Mouse (Mus musculus) midbrain, postnatal 0 days (tissue): ENCODE measurements around the gene Otx1. TPM values are rescaled to one million over a fixed set of nuclear protein-coding genes. Genes with fewer than 3 reads are reported as not detected.

Source experiments
- ATAC-seq: fragments of 200-750 bp; cut with Nextera tagmentation; 2 replicates; pipeline ENCODE4 v1.8.0; 2017; ENCODE audit warnings: moderate number of reproducible peaks, mild to moderate bottlenecking, moderate TSS enrichment, moderate library complexity; ENCODE audit not compliant: low FRiP score
- DNase-seq: peaks from one replicate; pipeline ENCODE4 v3.0.0-alpha.2; 2015; ENCODE audit warnings: low spot score
- H3K27ac ChIP-seq: fragments of 300-500 bp; sonication (generic); 2 replicates; pipeline ENCODE4 v1.5.1; 2014; ENCODE audit warnings: low read depth, mild to moderate bottlenecking, low read length, mixed read lengths
- H3K27me3 ChIP-seq: fragments of 300-500 bp; sonication (generic); 2 replicates; pipeline ENCODE4 v1.6.1; 2014; ENCODE audit warnings: low read length, control low read depth, mixed read lengths; ENCODE audit not compliant: insufficient read depth
- H3K36me3 ChIP-seq: fragments of 300-500 bp; sonication (generic); 2 replicates; pipeline ENCODE4 v1.6.1; 2014; ENCODE audit warnings: low read length, control low read depth, mixed read lengths; ENCODE audit not compliant: insufficient read depth
- H3K4me1 ChIP-seq: fragments of 300-500 bp; sonication (generic); 2 replicates; pipeline ENCODE4 v1.6.1; 2014; ENCODE audit warnings: mild to moderate bottlenecking, control low read depth, antibody characterized with exemption, low read length, mixed read lengths; ENCODE audit not compliant: insufficient read depth
- H3K4me2 ChIP-seq: fragments of 300-500 bp; sonication (generic); 2 replicates; pipeline ENCODE4 v1.6.1; 2014; ENCODE audit warnings: low read depth, mild to moderate bottlenecking, low read length, mixed read lengths; ENCODE audit not compliant: poor library complexity, severe bottlenecking
- H3K4me3 ChIP-seq: fragments of 300-500 bp; sonication (generic); 2 replicates; pipeline ENCODE4 v1.5.1; 2014; ENCODE audit warnings: low read depth, mild to moderate bottlenecking, low read length, moderate library complexity
- H3K9ac ChIP-seq: fragments of 300-500 bp; sonication (generic); replicated peaks from 2 replicates; pipeline ENCODE4 v1.6.1; 2014; ENCODE audit warnings: mild to moderate bottlenecking, low read length, moderate library complexity, mixed read lengths; ENCODE audit not compliant: poor library complexity, severe bottlenecking
- H3K9me3 ChIP-seq: fragments of 300-500 bp; sonication (generic); 2 replicates; pipeline ENCODE4 v1.6.1; 2016; ENCODE audit warnings: low read length, control low read depth
- CTCF ChIP-seq: IDR thresholded peaks from 2 replicates; pipeline ENCODE4 v1.5.1; 2016; ENCODE audit warnings: antibody characterized with exemption, mild to moderate bottlenecking
- WGBS: fragments of 180-500 bp; shearing (Covaris S2); extraction: QIAGEN DNeasy Blood & Tissue Kit; methylation state at CpG from one replicate; pipeline ENCODE4 v1.1.7; 2014; 5-methylcytosine and 5-hydroxymethylcytosine counted together
- polyA plus RNA-seq: library from polyadenylated mRNA; unstranded; fragments of >200 nt; fragmentation: Nextera tagmentation; extraction: Ambion mirVana; gene quantifications from 2 replicates; pipeline ENCODE4 v1.2.1, GENCODE M21; 2015
- total RNA-seq: library from RNA; depleted of rRNA; stranded (reverse); fragments of >200 nt; gene quantifications from 2 replicates; pipeline ENCODE4 v1.2.3, GENCODE M21; 2014

The Otx1 gene
- total and polyA plus RNA-seq, 2 experiments from 2014 or later, result 5.5 to 7.6 TPM

DNA sequence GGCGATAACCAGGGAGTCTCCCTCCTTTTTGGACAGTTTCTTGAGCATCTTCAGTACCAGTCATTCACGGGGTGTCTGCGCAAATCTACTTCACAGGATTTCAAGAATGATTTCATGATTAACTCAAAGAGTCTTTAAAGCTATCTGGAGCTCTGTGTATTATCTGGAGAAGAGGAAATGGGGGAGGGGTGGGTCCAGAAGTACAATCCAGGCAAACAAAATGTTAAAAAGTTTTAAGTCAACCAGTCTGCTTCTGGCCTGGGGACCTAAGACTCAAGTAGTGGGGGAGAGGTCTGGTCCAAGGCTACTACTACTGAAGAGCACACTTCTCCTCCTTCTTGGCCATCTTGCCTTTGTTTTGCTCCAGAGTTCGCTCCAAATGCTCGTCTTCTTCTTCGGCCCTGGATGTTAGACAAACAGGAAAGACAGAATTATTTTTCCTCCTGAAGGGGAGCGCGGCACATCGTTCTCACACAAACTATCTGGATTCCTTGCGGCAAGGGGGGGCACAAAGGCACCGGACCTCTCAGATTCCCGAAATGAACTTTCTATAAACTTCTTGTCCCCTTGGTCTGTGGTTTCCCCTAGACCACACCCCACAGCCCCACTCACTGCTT is 3.9 kb upstream of the Otx1 start:
- Histone ChIP-seq H3K36me3 (no peaks in the 10 kb centered on the region), H3K4me2 (peak overlapping the region; percentile 23), H3K9me3 (no peaks in the 10 kb centered on the region), H3K9ac (no peak overlapping the region), H3K27me3 (peaks cover 43% of the 10 kb centered on the region), H3K4me1 (peaks cover 2% of the 10 kb centered on the region; the same call in 1 of the 2 replicates), H3K27ac (0 out of 2 replicates have a peak overlapping the region, but pooled peaks have one; percentile 1), H3K4me3 (no peak overlapping the region)
- 53% methylated on average over 12 of the region's 12 CpGs for WGBS
- ATAC-seq (no peak), DNase-seq (no peak)
- TF ChIP-seq CTCF, result no peak

DNA sequence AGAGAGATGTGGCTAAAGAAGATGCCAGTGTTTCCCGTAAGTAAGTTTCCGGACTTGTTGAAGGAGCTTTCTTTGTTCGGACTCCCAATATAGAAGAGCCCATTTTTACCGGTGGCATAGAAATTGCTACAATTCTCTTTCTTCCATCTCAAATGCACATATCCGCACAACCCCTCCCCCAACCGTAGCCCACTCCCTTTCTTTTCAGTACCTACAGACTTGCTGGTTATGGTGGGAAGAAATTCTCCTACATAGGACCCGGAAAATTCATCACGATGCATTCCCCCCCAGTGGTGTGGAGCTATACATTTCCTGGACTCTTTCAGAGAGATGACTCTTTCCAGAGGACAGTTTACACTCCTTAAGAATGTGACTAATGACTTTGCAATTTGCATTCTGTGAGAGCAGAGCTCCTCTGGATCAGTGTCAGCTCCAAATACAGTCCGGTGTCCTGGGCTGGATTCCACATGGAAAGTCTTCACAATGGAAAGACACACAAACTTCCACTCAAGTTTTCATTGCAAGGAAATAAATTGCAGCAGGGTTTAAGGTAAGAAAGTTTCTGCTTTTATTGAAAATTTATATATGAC is 2.7 kb upstream of the Otx1 start:
- peaks cover 4% of the 10 kb centered on the region; the same call in 1 of the 2 replicates for H3K4me1 ChIP-seq
- no peak overlapping the region for H3K4me3 ChIP-seq
- 36% methylated on average over 9 of the region's 9 CpGs for WGBS
- no peak overlapping the region for H3K4me2 ChIP-seq
- peaks cover 44% of the 10 kb centered on the region for H3K27me3 ChIP-seq
- no peaks in the 10 kb centered on the region for H3K9me3 ChIP-seq
- DNase-seq (no peak), ATAC-seq (no peak)
- TF ChIP-seq CTCF, result no peak
- no peak overlapping the region for H3K9ac ChIP-seq
- H3K36me3 ChIP-seq, result no peaks in the 10 kb centered on the region
- no peak overlapping the region for H3K27ac ChIP-seq

GRCm38 (mm10) chr11:22004331-22004841 is 1.7 kb upstream of the Otx1 start:
- 0 out of 2 replicates have a peak, but pooled peaks have one; percentile 20 for ATAC-seq
- Histone ChIP-seq H3K27ac (peak overlapping the region; percentile 38; the same call in 1 of the 2 replicates), H3K27me3 (peaks cover 45% of the 10 kb centered on the region), H3K4me2 (peak overlapping the region; percentile 12; the same call in 1 of the 2 replicates), H3K4me1 (peaks cover 4% of the 10 kb centered on the region; the same call in 1 of the 2 replicates), H3K36me3 (no peaks in the 10 kb centered on the region), H3K9me3 (no peaks in the 10 kb centered on the region), H3K4me3 (0 out of 2 replicates have a peak overlapping the region, but pooled peaks have one; percentile 1), H3K9ac (no peak overlapping the region)
- no peak for TF ChIP-seq CTCF
- 11% methylated on average over 18 of the region's 18 CpGs for WGBS
- no peak for DNase-seq

DNA sequence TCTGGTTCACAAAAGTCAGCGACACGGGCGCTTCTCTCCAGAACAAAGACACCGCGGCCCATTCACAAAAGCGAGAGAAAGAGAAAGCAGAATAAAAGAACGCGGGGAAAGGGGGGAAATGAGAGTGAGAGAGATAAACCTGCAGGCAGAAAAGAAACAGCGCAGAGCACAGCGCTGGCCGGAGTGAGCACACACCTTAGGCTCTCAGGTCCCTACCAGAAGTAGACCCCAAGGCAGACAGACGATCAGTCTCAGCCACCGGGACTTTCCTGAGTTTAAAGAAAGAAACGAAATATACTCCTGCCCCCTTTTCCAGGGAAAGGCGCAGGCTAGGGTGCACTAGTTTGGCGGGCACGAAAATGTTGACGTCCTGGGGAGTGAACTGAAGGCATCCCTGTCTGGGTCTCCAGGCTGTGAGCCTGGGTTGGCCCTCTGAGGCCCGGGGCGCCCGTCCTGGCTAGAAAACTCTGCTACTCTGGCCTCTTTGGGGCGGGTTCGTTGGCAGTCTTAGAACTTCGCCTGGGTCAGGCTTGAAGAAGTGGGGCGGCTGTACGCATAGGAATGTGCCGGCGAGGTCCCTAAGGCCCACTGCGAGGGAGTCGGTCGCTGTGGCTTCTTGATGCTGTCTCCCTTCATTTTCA is 764 bp upstream of the Otx1 start:
- Histone ChIP-seq H3K4me3 (peak overlapping the region; percentile 43), H3K9me3 (no peaks in the 10 kb centered on the region), H3K27me3 (peaks cover 49% of the 10 kb centered on the region), H3K4me1 (peaks cover 4% of the 10 kb centered on the region; the same call in 1 of the 2 replicates), H3K4me2 (peak overlapping the region; percentile 64), H3K27ac (peak overlapping the region; percentile 40), H3K9ac (0 out of 2 replicates have a peak overlapping the region, but pooled peaks have one; percentile 29), H3K36me3 (no peaks in the 10 kb centered on the region)
- ATAC-seq (no peak), DNase-seq (no peak)
- TF ChIP-seq CTCF, result no peak
- WGBS, result 3% methylated on average over 31 of the region's 31 CpGs

GRCm38 (mm10) chr11:22002062-22002782 is 475 bp downstream of the Otx1 start:
- DNase-seq (no peak), ATAC-seq (no peak)
- H3K4me3 ChIP-seq, result peak overlapping the region; percentile 43
- H3K27me3 ChIP-seq, result peaks cover 46% of the 10 kb centered on the region
- H3K4me2 ChIP-seq, result peak overlapping the region; percentile 64
- H3K9me3 ChIP-seq, result no peaks in the 10 kb centered on the region
- peak overlapping the region; percentile 77 for H3K27ac ChIP-seq
- no peak for TF ChIP-seq CTCF
- peaks cover 4% of the 10 kb centered on the region; the same call in 1 of the 2 replicates for H3K4me1 ChIP-seq
- no peaks in the 10 kb centered on the region for H3K36me3 ChIP-seq
- H3K9ac ChIP-seq, result peak overlapping the region; percentile 51
- WGBS, result 1% methylated on average over 31 of the region's 34 CpGs
